Mouse (Mus musculus) testis, adult 2 months (tissue): Measurements from ENCODE around the gene Arl6ip4. TPM values are rescaled to one million over a fixed set of nuclear protein-coding genes. Genes with fewer than 3 reads are reported as not detected.
A peak's percentile ranks its signal among the peaks of the same experiment; 100 is the strongest.

Source experiments
- H3K27ac ChIP-seq: fragments of 200-500 bp; 2 replicates; pipeline ENCODE4 v1.5.1; 2012; ENCODE audit warnings: low read depth, low read length; ENCODE audit not compliant: control insufficient read depth, insufficient read depth
- H3K27me3 ChIP-seq: fragments of 200-500 bp; 2 replicates; pipeline ENCODE4 v1.6.1; 2012; ENCODE audit warnings: mild to moderate bottlenecking, low read length, moderate library complexity; ENCODE audit not compliant: control insufficient read depth, insufficient read depth
- H3K36me3 ChIP-seq: fragments of 200-500 bp; 2 replicates; pipeline ENCODE4 v1.6.1; 2012; ENCODE audit warnings: mild to moderate bottlenecking, low read length; ENCODE audit not compliant: control insufficient read depth, insufficient read depth
- H3K4me1 ChIP-seq: fragments of 200-500 bp; 2 replicates; pipeline ENCODE4 v1.6.1; 2012; ENCODE audit warnings: low read length; ENCODE audit not compliant: control insufficient read depth, insufficient read depth
- H3K4me3 ChIP-seq: fragments of 200-500 bp; 2 replicates; pipeline ENCODE4 v1.5.1; 2012; ENCODE audit warnings: low read depth, mild to moderate bottlenecking, low read length, moderate library complexity, mixed read lengths; ENCODE audit not compliant: control insufficient read depth
- CTCF ChIP-seq: fragments of 200-500 bp; IDR thresholded peaks from 2 replicates; pipeline ENCODE4 v1.5.1; 2012; ENCODE audit warnings: low read depth, mild to moderate bottlenecking, inconsistent platforms, low read length, moderate library complexity; ENCODE audit not compliant: control insufficient read depth, insufficient read depth, insufficient replicate concordance
- POLR2A ChIP-seq: fragments of 200-500 bp; IDR thresholded peaks from 2 replicates; pipeline ENCODE4 v1.6.1; 2012; ENCODE audit warnings: low read depth, mild to moderate bottlenecking, inconsistent platforms, low read length, moderate library complexity; ENCODE audit not compliant: control insufficient read depth
- polyA plus RNA-seq: library from polyadenylated mRNA; depleted of rRNA; stranded (reverse); fragments of >200 nt; gene quantifications from 2 replicates; pipeline ENCODE4 v1.2.3, GENCODE M21; 2012

The Arl6ip4 gene
- polyA plus RNA-seq, 1 experiment, result 28.3 TPM

DNA sequence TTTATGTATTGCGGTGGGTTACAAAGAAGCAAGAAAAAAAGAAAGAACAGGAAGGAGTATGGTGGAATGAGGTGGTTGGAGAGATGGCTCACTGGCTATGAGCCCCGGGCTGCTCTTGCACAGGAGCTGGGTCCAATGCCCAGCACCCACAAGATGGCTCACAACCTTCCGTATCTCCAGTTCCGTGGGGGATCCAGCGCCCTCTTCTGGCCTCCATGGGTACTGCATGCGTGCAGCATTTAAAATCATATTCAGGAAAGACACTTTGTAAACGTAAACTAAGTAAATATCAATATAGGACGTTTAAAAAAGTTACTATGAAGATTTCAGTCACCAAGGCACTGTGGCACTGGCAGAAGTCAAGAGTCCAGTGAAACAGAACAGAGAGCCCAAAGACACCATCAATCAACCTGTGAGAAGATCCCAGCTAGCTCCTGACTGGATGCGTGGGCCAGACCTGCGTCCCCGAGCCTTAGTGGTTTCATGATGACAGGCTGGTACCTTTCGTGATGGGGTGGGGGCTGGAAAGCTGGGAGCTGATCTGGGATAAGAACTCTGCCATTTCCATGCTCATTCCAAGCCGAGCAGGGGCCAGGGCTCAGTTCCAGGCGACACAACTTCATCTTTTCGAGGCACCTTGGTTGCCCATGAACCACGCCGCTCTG, 4.7 kb upstream of the Arl6ip4 start:
- peak overlapping the region; percentile 97 for H3K4me3 ChIP-seq
- TF ChIP-seq CTCF (peak; percentile 93; the same call in 1 of the 2 replicates), POLR2A (no peak)
- H3K36me3 ChIP-seq, result no peaks in the 10 kb centered on the region
- H3K27ac ChIP-seq, result peak overlapping the region; percentile 98
- H3K4me1 ChIP-seq, result peaks cover 13% of the 10 kb centered on the region
- no peaks in the 10 kb centered on the region for H3K27me3 ChIP-seq

DNA sequence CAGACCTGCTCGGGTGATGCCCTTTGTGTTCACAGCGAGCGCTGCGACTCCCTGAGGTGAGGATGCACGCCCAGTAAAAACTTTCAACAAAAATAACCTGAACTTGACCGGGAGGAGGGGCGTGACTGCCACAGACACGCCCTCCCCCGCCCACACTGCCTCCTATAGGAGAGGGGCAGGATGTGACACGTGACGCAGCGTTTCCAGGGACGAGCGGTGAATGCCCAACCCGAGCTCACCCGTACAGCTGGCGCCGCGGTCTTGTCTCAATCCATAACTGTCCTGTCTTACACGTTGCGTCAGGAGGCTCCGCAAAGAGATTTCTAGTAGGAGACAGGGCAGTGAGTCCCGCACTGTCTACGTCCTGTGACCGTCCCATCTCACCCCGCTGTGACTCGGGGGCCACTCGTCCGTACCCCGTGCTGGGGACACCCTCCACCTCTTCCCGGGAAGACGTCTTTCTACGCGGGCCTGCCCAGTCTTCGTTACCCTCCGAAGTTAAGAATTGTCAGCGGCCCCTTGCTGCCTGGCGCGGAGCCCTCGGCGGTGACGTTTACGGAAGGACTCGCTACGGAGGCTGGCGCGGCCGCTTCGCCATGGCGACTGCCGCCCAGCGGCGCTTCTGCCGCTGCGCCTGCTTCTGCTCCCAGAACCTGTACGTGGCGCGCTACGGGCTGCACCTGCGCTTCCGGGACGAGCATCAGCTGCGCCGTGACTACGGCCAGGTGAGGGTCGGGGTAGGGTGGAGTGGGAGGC, 4.0 kb upstream of the Arl6ip4 start, which contains the start of gene Ogfod2:
Gene Ogfod2, plus strand, starts transcription at position 556 of the 756 bp plus-strand sequence.
- peaks cover 19% of the 10 kb centered on the region for H3K4me1 ChIP-seq
- no peaks in the 10 kb centered on the region for H3K36me3 ChIP-seq
- H3K4me3 ChIP-seq, result peak within 1 kb of the TSS; percentile 97
- peak within 1 kb of the TSS; percentile 98 for H3K27ac ChIP-seq
- TF ChIP-seq CTCF (peak; percentile 27; the same call in 1 of the 2 replicates), POLR2A (peak; percentile 38)
- H3K27me3 ChIP-seq, result no peaks in the 10 kb centered on the region

DNA sequence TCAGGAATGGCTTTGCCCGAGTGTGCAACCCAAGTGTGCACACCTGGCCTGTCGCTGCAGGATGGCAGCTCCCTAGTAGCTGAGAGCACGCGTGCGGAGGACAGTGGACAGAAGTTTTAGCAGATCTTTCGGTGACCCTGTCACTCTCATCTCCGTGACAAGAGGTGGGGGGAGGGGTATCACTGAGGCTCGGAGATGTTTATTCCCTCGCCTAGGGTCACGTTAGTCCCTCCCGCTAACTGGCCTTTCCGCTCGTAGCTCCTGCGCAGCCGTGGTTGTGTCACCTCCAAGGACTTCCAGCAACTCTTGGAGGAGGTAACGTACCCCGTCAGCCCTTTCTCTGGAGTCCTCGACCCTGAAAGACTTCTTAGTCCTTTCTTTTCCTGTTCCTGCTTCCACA, 3.4 kb upstream of the Arl6ip4 start:
- no peaks in the 10 kb centered on the region for H3K27me3 ChIP-seq

DNA sequence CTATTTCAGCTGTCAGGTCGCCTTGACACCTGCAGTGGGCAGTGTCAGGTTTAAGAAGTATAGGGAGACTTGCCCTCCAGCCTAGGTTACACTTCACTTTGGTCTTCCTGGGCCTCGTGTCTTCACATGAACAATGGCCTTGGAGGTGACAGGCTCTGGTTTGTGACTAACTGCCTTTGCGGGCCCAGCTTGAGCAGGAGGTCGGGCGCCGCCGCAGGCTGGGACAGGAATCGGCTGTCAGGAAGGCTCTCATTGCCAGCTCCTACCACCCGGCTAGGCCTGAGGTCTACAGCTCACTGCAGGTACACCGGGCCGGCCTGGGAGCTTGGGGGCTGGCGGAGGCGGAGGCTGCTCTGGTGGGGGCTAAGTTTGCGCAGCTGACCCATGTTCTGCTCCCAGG, 2.9 kb upstream of the Arl6ip4 start:
- no peaks in the 10 kb centered on the region for H3K36me3 ChIP-seq
- H3K27ac ChIP-seq, result peak overlapping the region; percentile 64
- peak; percentile 31; the same call in 1 of the 2 replicates for TF ChIP-seq CTCF
- TF ChIP-seq POLR2A, result no peak
- peaks cover 21% of the 10 kb centered on the region for H3K4me1 ChIP-seq
- no peaks in the 10 kb centered on the region for H3K27me3 ChIP-seq
- peak overlapping the region; percentile 97 for H3K4me3 ChIP-seq

More for the DNA sequence above, 3.4 kb upstream of the Arl6ip4 start:
- Histone ChIP-seq H3K36me3 (no peaks in the 10 kb centered on the region), H3K4me1 (peaks cover 21% of the 10 kb centered on the region), H3K4me3 (peak overlapping the region; percentile 97), H3K27ac (peak overlapping the region; percentile 64)
- TF ChIP-seq POLR2A, result no peak
- peak; percentile 0; the same call in 1 of the 2 replicates for TF ChIP-seq CTCF

DNA sequence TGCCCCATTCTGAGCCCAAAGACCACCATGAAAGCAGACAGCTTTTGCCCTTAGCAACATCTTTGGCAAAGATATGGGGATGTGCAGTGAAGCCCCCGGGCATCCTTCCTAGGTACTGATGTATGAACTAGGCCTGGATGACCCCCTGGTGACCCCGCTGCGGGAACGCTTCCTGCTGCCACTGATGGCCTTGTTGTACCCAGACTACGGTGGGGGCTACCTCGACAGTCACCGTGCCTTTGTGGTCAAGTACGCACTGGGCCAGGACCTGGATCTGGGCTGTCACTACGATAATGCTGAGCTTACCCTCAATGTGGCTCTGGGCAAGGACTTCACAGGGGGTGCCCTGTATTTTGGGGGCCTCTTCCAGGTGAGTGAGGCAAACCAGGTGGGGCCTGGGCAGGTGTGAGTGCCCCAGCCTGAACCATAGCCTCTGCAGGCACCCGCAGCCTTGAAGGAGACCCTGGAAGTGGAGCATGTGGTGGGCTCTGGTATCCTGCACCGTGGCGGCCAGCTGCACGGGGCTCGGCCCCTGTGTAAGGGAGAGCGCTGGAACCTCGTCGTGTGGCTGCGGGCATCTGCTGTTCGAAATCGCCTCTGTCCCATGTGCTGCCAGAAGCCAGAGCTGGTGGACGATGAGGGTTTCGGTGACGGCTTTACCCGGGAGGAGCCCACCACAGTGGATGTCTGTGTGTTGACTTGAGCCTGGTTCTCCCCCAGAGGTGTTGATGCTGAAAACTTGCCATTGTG, 1.4 kb upstream of the Arl6ip4 start:
- no peaks in the 10 kb centered on the region for H3K27me3 ChIP-seq
- peaks cover 21% of the 10 kb centered on the region for H3K4me1 ChIP-seq
- H3K36me3 ChIP-seq, result no peaks in the 10 kb centered on the region
- TF ChIP-seq POLR2A (no peak), CTCF (no peak)
- H3K4me3 ChIP-seq, result no peak overlapping the region
- H3K27ac ChIP-seq, result no peak overlapping the region

- Histone ChIP-seq H3K27me3 (no peaks in the 10 kb centered on the region), H3K27ac (no peak overlapping the region), H3K4me1 (peaks cover 21% of the 10 kb centered on the region), H3K36me3 (no peaks in the 10 kb centered on the region), H3K4me3 (peak overlapping the region; percentile 95)
- TF ChIP-seq POLR2A, result no peak
- TF ChIP-seq CTCF, result no peak
Observed at GRCm38 (mm10) chr5:124115531-124115930, 358 bp upstream of the Arl6ip4 start.

- Histone ChIP-seq H3K27ac (no peak overlapping the region), H3K27me3 (no peaks in the 10 kb centered on the region), H3K4me3 (no peak overlapping the region), H3K36me3 (no peaks in the 10 kb centered on the region), H3K4me1 (peaks cover 7% of the 10 kb centered on the region)
- TF ChIP-seq POLR2A, result no peak
- no peak for TF ChIP-seq CTCF
Observed at GRCm38 (mm10) chr5:124119204-124119603, 3.3 kb downstream of the Arl6ip4 start.
